Mouse (Mus musculus) kidney, embryonic 14.5 days (tissue): ENCODE data around the gene Unc13c. TPM values are rescaled to one million over a fixed set of nuclear protein-coding genes. Genes with fewer than 3 reads are reported as not detected.
A peak's percentile ranks its signal among the peaks of the same experiment; 100 is the strongest.

Experiments
- ATAC-seq: fragments of 200-750 bp; cut with Nextera tagmentation; 2 replicates; pipeline ENCODE4 v1.8.0; 2017; ENCODE audit warnings: moderate number of reproducible peaks, mild to moderate bottlenecking, moderate TSS enrichment, moderate library complexity; ENCODE audit not compliant: low FRiP score, low TSS enrichment
- H3K27ac ChIP-seq: fragments of 300-500 bp; sonication (generic); 2 replicates; pipeline ENCODE4 v1.5.1; 2014; ENCODE audit warnings: low read depth, mild to moderate bottlenecking, low read length, moderate library complexity, mixed read lengths
- H3K27me3 ChIP-seq: fragments of 300-500 bp; sonication (generic); 2 replicates; pipeline ENCODE4 v1.6.1; 2014; ENCODE audit warnings: mild to moderate bottlenecking, low read length; ENCODE audit not compliant: control insufficient read depth, insufficient read depth
- H3K36me3 ChIP-seq: fragments of 300-500 bp; sonication (generic); 2 replicates; pipeline ENCODE4 v1.6.1; 2014; ENCODE audit warnings: low read length, mixed read lengths; ENCODE audit not compliant: control insufficient read depth, insufficient read depth
- H3K4me1 ChIP-seq: fragments of 300-500 bp; sonication (generic); 2 replicates; pipeline ENCODE4 v1.6.1; 2014; ENCODE audit warnings: low read length, mixed read lengths; ENCODE audit not compliant: control insufficient read depth, insufficient read depth
- H3K4me2 ChIP-seq: fragments of 300-500 bp; sonication (generic); replicated peaks from 2 replicates; pipeline ENCODE4 v1.6.1; 2014; ENCODE audit warnings: low read depth, mild to moderate bottlenecking, low read length
- H3K4me3 ChIP-seq: fragments of 300-500 bp; sonication (generic); 2 replicates; pipeline ENCODE4 v1.5.1; 2014; ENCODE audit warnings: mild to moderate bottlenecking, low read length
- H3K9ac ChIP-seq: fragments of 300-500 bp; sonication (generic); 2 replicates; pipeline ENCODE4 v1.6.1; 2014; ENCODE audit warnings: low read depth, mild to moderate bottlenecking, low read length, moderate library complexity
- H3K9me3 ChIP-seq: fragments of 300-500 bp; sonication (generic); 2 replicates; pipeline ENCODE4 v1.6.1; 2016; ENCODE audit warnings: low read length; ENCODE audit not compliant: control insufficient read depth
- WGBS: fragments of 180-500 bp; shearing (Covaris S2); extraction: QIAGEN DNeasy Blood & Tissue Kit; methylation state at CpG from one replicate; pipeline ENCODE4 v1.1.7; 2014; 5-methylcytosine and 5-hydroxymethylcytosine counted together
- polyA plus RNA-seq: library from polyadenylated mRNA; unstranded; fragments of >200 nt; fragmentation: Nextera tagmentation; extraction: Ambion mirVana; gene quantifications from 2 replicates; pipeline ENCODE4 v1.2.1, GENCODE M21; 2014

Unc13c gene
- polyA plus RNA-seq: 0.40 and 0.60 TPM in 2 replicates

DNA sequence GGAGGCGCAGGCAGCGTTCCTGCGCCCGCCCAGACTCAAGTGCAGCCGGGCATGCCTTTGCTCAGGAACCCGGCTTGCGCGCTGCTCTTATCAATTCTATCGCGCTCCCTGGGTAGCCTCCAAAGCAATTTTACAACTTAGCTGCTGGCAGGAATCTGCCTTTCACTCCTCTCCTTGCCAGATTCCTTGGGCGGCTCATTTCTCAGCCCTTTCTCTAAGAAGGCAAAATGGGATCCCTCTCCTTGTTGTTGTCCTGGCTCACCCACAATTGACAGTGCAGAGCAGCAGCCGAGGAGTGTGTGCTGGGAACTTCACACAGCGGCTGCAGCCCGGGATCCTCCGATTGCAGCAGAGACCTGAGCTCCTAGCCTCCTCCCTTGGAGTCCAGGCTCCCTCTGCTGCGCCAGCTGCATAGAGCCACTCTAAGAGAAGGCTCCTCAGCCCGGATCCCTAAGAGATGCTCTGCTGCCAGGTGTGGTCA lies at the start of gene Unc13c:
Gene Unc13c, minus strand, starts transcription at position 326 of the 481 bp plus-strand sequence.
- WGBS: under 1% methylated on average over 17 of the region's 17 CpGs
- Histone ChIP-seq H3K4me2 (peak within 1 kb of the TSS; percentile 51), H3K4me1 (no peaks in the 10 kb centered on the region), H3K27ac (no peak within 1 kb of the TSS), H3K9ac (peak within 1 kb of the TSS; percentile 25), H3K27me3 (peaks cover 6% of the 10 kb centered on the region; the same call in 1 of the 2 replicates), H3K4me3 (peak within 1 kb of the TSS; percentile 30), H3K9me3 (no peaks in the 10 kb centered on the region), H3K36me3 (no peaks in the 10 kb centered on the region)
- ATAC-seq: peak; percentile 73

DNA sequence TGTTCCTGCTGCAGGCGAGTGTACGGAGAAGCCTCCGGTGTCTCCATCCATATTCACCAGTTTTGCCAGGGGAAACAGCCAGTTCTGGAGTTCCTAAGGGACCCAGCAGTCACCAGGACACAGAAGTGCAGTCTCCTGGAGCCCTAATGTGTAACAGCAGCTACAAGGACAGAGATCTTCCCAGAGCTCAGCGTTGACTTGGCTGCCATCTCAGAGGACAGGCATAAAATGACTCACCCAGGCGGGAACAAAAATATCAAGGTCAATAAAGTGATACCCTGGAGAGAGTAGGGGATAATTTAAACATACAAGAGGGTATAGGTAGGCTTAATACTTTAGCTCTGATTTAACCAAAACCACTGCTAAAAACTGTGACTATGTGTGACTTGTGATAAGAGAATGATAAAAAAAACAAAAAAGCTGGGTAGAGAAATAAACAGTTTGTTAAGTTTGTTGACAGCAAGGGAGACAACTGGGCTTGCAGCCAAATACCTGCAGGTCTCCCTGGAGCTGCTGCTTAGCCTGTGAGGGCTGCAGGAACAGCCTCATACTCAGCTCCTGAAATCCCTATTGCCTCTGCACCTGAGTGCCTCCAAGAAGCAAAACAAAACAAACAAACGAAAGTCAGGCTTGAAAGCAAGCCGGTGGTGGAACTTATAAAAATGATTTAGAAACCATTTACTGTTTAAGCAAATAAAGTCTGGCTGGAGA lies 39.4 kb upstream of the Unc13c start:
- WGBS: 67% methylated on average over 7 of the region's 7 CpGs
- H3K36me3 ChIP-seq: no peaks in the 10 kb centered on the region
- H3K9ac ChIP-seq: no peak overlapping the region
- no peak overlapping the region for H3K4me2 ChIP-seq
- no peak for ATAC-seq
- no peak overlapping the region for H3K4me3 ChIP-seq
- H3K27me3 ChIP-seq: no peaks in the 10 kb centered on the region
- H3K4me1 ChIP-seq: no peaks in the 10 kb centered on the region
- no peak overlapping the region for H3K27ac ChIP-seq
- no peaks in the 10 kb centered on the region for H3K9me3 ChIP-seq

DNA sequence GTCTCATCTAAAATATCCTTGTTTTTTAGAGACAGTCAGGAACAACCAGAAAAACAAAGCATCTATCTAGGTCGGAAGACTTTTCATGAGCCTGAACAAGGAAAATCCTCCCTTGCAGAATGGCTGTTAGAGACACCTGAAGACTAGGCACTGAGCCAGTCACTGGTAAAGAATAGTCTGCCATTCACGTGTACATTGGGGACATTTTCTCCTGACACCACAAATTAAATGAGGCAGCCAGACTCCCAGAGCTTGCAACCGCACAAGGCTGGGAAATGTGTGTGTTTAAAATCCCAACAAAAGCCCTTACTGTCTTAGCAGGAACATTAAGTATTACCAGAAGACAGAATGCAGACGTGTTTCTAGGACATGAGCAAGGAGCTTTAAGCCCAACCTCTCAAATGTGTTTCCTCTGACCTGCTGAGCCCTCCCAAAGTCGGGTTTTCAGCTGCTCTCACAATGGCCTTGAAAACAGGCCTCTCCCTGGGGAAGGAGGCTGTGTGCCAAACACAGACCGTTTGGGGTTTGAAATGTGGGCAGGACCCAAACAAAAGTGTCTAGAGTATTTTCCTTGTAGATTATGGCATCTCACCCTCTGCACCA lies 33.7 kb upstream of the Unc13c start:
- no peak overlapping the region for H3K27ac ChIP-seq
- ATAC-seq: no peak
- no peak overlapping the region for H3K4me3 ChIP-seq
- no peaks in the 10 kb centered on the region for H3K36me3 ChIP-seq
- H3K9ac ChIP-seq: no peak overlapping the region
- 44% methylated on average over 6 of the region's 6 CpGs for WGBS
- no peaks in the 10 kb centered on the region for H3K9me3 ChIP-seq
- no peaks in the 10 kb centered on the region for H3K27me3 ChIP-seq
- H3K4me2 ChIP-seq: no peak overlapping the region
- H3K4me1 ChIP-seq: no peaks in the 10 kb centered on the region

DNA sequence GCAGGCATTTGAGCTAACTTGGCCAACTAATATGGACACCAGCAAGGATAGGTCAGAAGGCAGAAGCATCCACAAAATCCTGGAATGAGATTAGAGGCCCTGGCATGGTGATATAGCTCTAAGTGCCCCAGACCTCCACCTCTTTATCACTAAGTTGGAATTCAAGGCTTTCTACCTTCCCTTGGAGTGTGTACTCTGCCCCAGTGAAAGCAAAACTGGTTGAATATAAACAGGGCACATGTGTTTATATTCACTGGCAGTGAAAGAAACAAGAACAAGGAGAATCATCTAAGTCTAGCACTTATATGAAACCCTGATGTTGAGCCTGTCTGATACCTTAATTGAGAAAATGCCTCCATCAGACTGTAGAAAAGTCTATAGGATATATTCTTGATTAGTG lies 19.3 kb upstream of the Unc13c start:
- no peaks in the 10 kb centered on the region for H3K9me3 ChIP-seq
- H3K9ac ChIP-seq: no peak overlapping the region
- no peaks in the 10 kb centered on the region for H3K27me3 ChIP-seq
- no peaks in the 10 kb centered on the region for H3K4me1 ChIP-seq
- no peak overlapping the region for H3K4me3 ChIP-seq
- no peaks in the 10 kb centered on the region for H3K36me3 ChIP-seq
- no peak overlapping the region for H3K4me2 ChIP-seq
- no peak overlapping the region for H3K27ac ChIP-seq
- no peak for ATAC-seq

DNA sequence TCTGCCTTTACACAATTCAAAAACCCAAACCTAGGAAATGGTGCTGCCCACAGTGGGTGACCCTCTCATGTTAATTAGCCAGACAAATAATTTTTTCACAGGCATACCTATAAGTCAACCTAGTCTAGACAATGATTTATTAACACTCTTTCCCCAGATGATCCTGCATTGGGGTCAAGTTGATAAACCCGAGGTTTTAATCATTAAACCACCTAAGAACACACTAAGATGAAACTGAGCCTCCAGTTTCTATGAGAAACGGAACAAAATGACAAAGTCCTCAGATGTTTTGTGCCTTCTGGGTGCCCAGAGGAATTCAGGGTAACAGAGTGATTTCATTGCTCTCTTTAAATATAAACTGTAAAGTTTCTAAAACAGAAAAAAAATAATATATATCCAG lies 18.5 kb upstream of the Unc13c start:
- Histone ChIP-seq H3K4me3 (no peak overlapping the region), H3K9ac (no peak overlapping the region), H3K4me2 (no peak overlapping the region), H3K4me1 (no peaks in the 10 kb centered on the region), H3K36me3 (no peaks in the 10 kb centered on the region), H3K9me3 (no peaks in the 10 kb centered on the region), H3K27me3 (no peaks in the 10 kb centered on the region), H3K27ac (no peak overlapping the region)
- 69% methylated on average over 2 of the region's 2 CpGs for WGBS
- ATAC-seq: no peak

DNA sequence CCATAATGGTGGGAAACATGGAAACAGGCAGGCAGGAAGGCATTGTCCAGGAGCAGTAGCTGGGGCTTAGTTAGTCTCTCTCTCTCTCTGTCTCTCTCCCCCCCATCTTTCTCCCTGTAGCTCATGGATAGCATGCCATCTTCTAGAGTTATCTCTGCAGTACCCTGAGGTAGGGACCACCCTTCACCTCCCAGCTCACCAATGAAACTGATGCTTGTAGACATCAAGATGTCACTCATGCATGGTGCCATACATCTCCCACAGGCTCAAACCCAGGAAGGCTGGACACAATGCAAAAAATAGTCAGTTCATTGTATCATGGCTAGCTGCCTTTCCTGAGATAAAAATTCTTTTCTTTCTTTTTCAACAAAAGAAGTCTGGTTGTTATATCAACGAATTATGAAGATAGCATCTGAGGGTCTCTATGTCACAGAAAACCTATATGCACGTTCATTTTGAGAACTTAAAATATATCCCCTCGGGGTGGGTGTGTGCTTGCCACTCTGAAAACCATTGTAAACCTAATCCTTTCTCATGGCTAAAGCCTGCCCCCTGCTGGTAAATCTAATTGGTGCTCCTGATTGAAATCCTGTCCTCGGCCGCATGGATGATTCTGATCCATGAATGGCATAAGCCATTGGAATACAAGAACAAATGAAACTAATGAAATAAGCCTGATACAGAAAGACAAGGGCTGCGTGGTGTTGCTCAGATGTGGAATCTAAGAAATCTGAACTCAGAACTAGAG lies 14.0 kb upstream of the Unc13c start:
- Histone ChIP-seq H3K9ac (no peak overlapping the region), H3K36me3 (no peaks in the 10 kb centered on the region), H3K4me1 (no peaks in the 10 kb centered on the region), H3K27me3 (no peaks in the 10 kb centered on the region; the same call in 1 of the 2 replicates), H3K9me3 (no peaks in the 10 kb centered on the region), H3K4me3 (no peak overlapping the region), H3K4me2 (no peak overlapping the region), H3K27ac (no peak overlapping the region)
- no peak; the same call in 1 of the 2 replicates for ATAC-seq
- WGBS: 18% methylated on average over 6 of the region's 6 CpGs

DNA sequence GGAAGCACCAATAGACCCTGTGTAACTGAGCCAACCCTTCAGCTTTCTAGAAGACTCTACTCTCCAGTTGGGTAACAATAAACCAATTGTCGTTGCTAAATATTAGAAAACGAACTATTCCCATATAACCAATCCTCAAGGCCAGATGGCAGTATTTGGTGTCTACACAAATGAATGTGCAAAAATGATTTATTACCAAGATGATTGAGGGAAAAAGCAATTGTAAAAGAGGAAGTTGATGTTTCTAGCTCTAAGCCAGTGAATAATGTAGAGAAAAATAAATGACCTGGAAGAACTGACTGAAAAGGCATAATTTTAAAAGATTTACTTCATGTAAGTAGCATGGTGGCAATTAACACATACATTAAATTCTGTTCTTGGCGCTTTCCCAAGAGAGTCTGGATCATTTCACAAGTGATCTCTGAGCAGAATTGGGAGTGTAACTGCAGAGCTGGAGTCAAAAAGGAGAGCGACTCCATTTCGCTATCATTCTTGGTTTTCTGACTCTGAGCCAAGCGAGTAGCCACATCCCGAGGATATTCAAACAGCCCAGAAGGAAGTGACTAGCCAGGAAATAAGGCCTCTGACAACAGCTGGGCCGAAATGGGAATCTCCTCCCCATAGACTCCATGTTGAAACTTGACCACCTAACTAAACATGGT lies 3.7 kb upstream of the Unc13c start:
- ATAC-seq: no peak
- no peak overlapping the region for H3K4me3 ChIP-seq
- peaks cover 3% of the 10 kb centered on the region for H3K27me3 ChIP-seq
- H3K4me1 ChIP-seq: no peaks in the 10 kb centered on the region
- 41% methylated on average over 8 of the region's 8 CpGs for WGBS
- H3K27ac ChIP-seq: no peak overlapping the region
- H3K36me3 ChIP-seq: no peaks in the 10 kb centered on the region
- H3K9ac ChIP-seq: no peak overlapping the region
- H3K4me2 ChIP-seq: no peak overlapping the region
- no peaks in the 10 kb centered on the region for H3K9me3 ChIP-seq

DNA sequence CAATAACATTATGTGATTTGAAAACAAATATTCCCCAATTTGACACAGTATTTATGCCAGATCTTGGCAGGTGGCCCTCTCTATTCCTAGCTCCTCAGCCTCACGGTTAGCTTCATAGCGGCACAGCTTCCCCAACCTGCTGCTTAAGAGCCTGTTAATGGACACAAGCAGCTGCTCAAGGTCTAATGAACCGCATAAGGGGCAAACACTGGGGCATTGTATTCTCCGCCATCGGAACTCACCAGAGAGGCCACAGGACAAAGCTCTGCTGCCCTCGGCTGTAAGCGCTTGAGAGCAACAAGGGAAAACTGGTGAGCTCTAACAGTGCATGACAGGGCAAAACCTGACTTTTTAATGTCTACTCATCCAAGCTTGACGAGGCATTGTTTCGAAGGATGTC lies 2.0 kb upstream of the Unc13c start:
- H3K4me3 ChIP-seq: no peak overlapping the region
- H3K9ac ChIP-seq: no peak overlapping the region
- peak; percentile 65 for ATAC-seq
- H3K4me1 ChIP-seq: no peaks in the 10 kb centered on the region
- H3K4me2 ChIP-seq: no peak overlapping the region
- no peaks in the 10 kb centered on the region for H3K36me3 ChIP-seq
- WGBS: 53% methylated on average over 9 of the region's 9 CpGs
- H3K27ac ChIP-seq: no peak overlapping the region
- peaks cover 6% of the 10 kb centered on the region; the same call in 1 of the 2 replicates for H3K27me3 ChIP-seq
- no peaks in the 10 kb centered on the region for H3K9me3 ChIP-seq
